Mouse (Mus musculus) embryonic facial prominence, embryonic 15.5 days (tissue): ENCODE measurements around the gene Tgif2. TPM values are rescaled to one million over a fixed set of nuclear protein-coding genes. Genes with fewer than 3 reads are reported as not detected.
"Not testable (repeated sequence)": the region's sequence is repeated elsewhere in the genome, so short reads cannot be mapped to it uniquely, and the experiment has no call there.

ENCODE experiments used
- ATAC-seq: fragments of 200-750 bp; cut with Nextera tagmentation; 2 replicates; pipeline ENCODE4 v1.8.0; 2017; ENCODE audit warnings: low read depth, moderate TSS enrichment; ENCODE audit not compliant: insufficient number of reproducible peaks, low FRiP score, low TSS enrichment
- H3K27ac ChIP-seq: fragments of 300-500 bp; sonication (generic); replicated peaks from 2 replicates; pipeline ENCODE4 v1.5.1; 2015; ENCODE audit warnings: mild to moderate bottlenecking, inconsistent platforms
- H3K27me3 ChIP-seq: fragments of 300-500 bp; sonication (generic); 2 replicates; pipeline ENCODE4 v1.6.1; 2015; ENCODE audit warnings: inconsistent platforms
- H3K36me3 ChIP-seq: fragments of 300-500 bp; sonication (generic); 2 replicates; pipeline ENCODE4 v1.6.1; 2015; ENCODE audit warnings: mild to moderate bottlenecking, inconsistent platforms
- H3K4me1 ChIP-seq: fragments of 300-500 bp; sonication (generic); 2 replicates; pipeline ENCODE4 v1.6.1; 2015; ENCODE audit warnings: inconsistent platforms
- H3K4me2 ChIP-seq: fragments of 300-500 bp; sonication (generic); replicated peaks from 2 replicates; pipeline ENCODE4 v1.6.1; 2015; ENCODE audit warnings: mild to moderate bottlenecking, inconsistent platforms
- H3K4me3 ChIP-seq: fragments of 300-500 bp; sonication (generic); replicated peaks from 2 replicates; pipeline ENCODE4 v1.5.1; 2015; ENCODE audit warnings: mild to moderate bottlenecking, inconsistent platforms
- H3K9ac ChIP-seq: fragments of 300-500 bp; sonication (generic); 2 replicates; pipeline ENCODE4 v1.6.1; 2015; ENCODE audit warnings: inconsistent platforms
- H3K9me3 ChIP-seq: fragments of 300-500 bp; sonication (generic); replicated peaks from 2 replicates; pipeline ENCODE4 v1.6.1; 2016; ENCODE audit warnings: inconsistent platforms
- WGBS: fragments of 180-500 bp; shearing (Covaris S2); methylation state at CpG from one replicate; pipeline ENCODE4 v1.1.7; 2015; 5-methylcytosine and 5-hydroxymethylcytosine counted together
- polyA plus RNA-seq: library from polyadenylated mRNA; unstranded; fragments of >200 nt; fragmentation: Nextera tagmentation; extraction: Ambion mirVana; gene quantifications from 2 replicates; pipeline ENCODE4 v1.2.1, GENCODE M21; 2015

Gene Tgif2
- polyA plus RNA-seq, 1 experiment from 2014 or later: 51.1 TPM

- no peak overlapping the region for H3K4me3 ChIP-seq
- 60% methylated on average over 9 of the region's 9 CpGs for WGBS
- H3K27ac ChIP-seq: no peak overlapping the region
- H3K27me3 ChIP-seq: no peaks in the 10 kb centered on the region
- no peak overlapping the region for H3K4me2 ChIP-seq
- H3K9ac ChIP-seq: no peak overlapping the region
- H3K36me3 ChIP-seq: peaks cover 24% of the 10 kb centered on the region
- no peak for ATAC-seq
- H3K9me3 ChIP-seq: no peaks in the 10 kb centered on the region
- H3K4me1 ChIP-seq: no peaks in the 10 kb centered on the region
Observed at GRCm38 (mm10) chr2:156877726-156878125, 37.9 kb downstream of the Tgif2 start.

GRCm38 (mm10) chr2:156879541-156879940 lies 39.7 kb downstream of the Tgif2 start:
- 88% methylated on average over 3 of the region's 3 CpGs for WGBS
- Histone ChIP-seq H3K4me1 (no peaks in the 10 kb centered on the region), H3K9ac (no peak overlapping the region), H3K4me2 (no peak overlapping the region), H3K4me3 (no peak overlapping the region), H3K27ac (no peak overlapping the region), H3K36me3 (peaks cover 6% of the 10 kb centered on the region), H3K27me3 (no peaks in the 10 kb centered on the region), H3K9me3 (no peaks in the 10 kb centered on the region)
- ATAC-seq: no peak

- H3K9me3 ChIP-seq: no peaks in the 10 kb centered on the region
- no peaks in the 10 kb centered on the region for H3K36me3 ChIP-seq
- H3K27me3 ChIP-seq: no peaks in the 10 kb centered on the region
- H3K4me1 ChIP-seq: no peaks in the 10 kb centered on the region
- no peak for ATAC-seq
- no peak overlapping the region for H3K4me3 ChIP-seq
- H3K27ac ChIP-seq: no peak overlapping the region
- no peak overlapping the region for H3K4me2 ChIP-seq
- no peak overlapping the region for H3K9ac ChIP-seq
- WGBS: 25% methylated on average over 10 of the region's 10 CpGs
Observed at GRCm38 (mm10) chr2:156882431-156883001, 42.7 kb downstream of the Tgif2 start.

- Histone ChIP-seq H3K4me2 (no peak overlapping the region), H3K9me3 (no peaks in the 10 kb centered on the region), H3K27me3 (no peaks in the 10 kb centered on the region), H3K27ac (no peak overlapping the region), H3K36me3 (no peaks in the 10 kb centered on the region), H3K4me3 (no peak overlapping the region), H3K9ac (no peak overlapping the region), H3K4me1 (no peaks in the 10 kb centered on the region)
- WGBS: 89% methylated on average over 10 of the region's 10 CpGs
- ATAC-seq: no peak
Observed at GRCm38 (mm10) chr2:156884396-156885211, 44.8 kb downstream of the Tgif2 start.

- not testable (repeated sequence) for H3K27ac ChIP-seq, H3K36me3 ChIP-seq, H3K4me2 ChIP-seq, H3K9me3 ChIP-seq, H3K4me3 ChIP-seq, H3K4me1 ChIP-seq, H3K27me3 ChIP-seq, ATAC-seq, H3K9ac ChIP-seq
- WGBS: 43% methylated on average over 2 of the region's 2 CpGs
Observed at GRCm38 (mm10) chr2:156885666-156886065, 45.9 kb downstream of the Tgif2 start.

GRCm38 (mm10) chr2:156886084-156886631 lies 46.4 kb downstream of the Tgif2 start:
- Histone ChIP-seq H3K9ac (no peak overlapping the region), H3K9me3 (no peaks in the 10 kb centered on the region), H3K27me3 (no peaks in the 10 kb centered on the region), H3K27ac (no peak overlapping the region), H3K4me3 (no peak overlapping the region), H3K4me2 (no peak overlapping the region), H3K4me1 (no peaks in the 10 kb centered on the region), H3K36me3 (no peaks in the 10 kb centered on the region)
- ATAC-seq: no peak
- WGBS: 70% methylated on average over 10 of the region's 10 CpGs

GRCm38 (mm10) chr2:156887017-156887416 lies 47.2 kb downstream of the Tgif2 start, which contains the start of gene Sla2:
Sla2 (minus strand) TSS chr2:156887192.
- no peak for ATAC-seq
- Histone ChIP-seq H3K4me2 (no peak within 1 kb of the TSS), H3K36me3 (no peaks in the 10 kb centered on the region), H3K27ac (no peak within 1 kb of the TSS), H3K4me3 (no peak within 1 kb of the TSS), H3K9me3 (no peaks in the 10 kb centered on the region), H3K4me1 (no peaks in the 10 kb centered on the region), H3K27me3 (no peaks in the 10 kb centered on the region), H3K9ac (no peak within 1 kb of the TSS)
- WGBS: 66% methylated on average over 6 of the region's 6 CpGs

GRCm38 (mm10) chr2:156888490-156888889 lies 48.7 kb downstream of the Tgif2 start:
- ATAC-seq: no peak
- no peaks in the 10 kb centered on the region for H3K4me1 ChIP-seq
- WGBS: 42% methylated on average over 3 of the region's 3 CpGs

GRCm38 (mm10) chr2:156892240-156892639 lies 52.4 kb downstream of the Tgif2 start:
- WGBS: 51% methylated on average over 3 of the region's 3 CpGs

More at GRCm38 (mm10) chr2:156888490-156888889, 48.7 kb downstream of the Tgif2 start:
- no peak overlapping the region for H3K4me3 ChIP-seq
- no peak overlapping the region for H3K9ac ChIP-seq
- no peaks in the 10 kb centered on the region for H3K9me3 ChIP-seq
- H3K27me3 ChIP-seq: no peaks in the 10 kb centered on the region
- no peak overlapping the region for H3K4me2 ChIP-seq
- H3K36me3 ChIP-seq: no peaks in the 10 kb centered on the region
- no peak overlapping the region for H3K27ac ChIP-seq

GRCm38 (mm10) chr2:156892821-156893220 lies 53.0 kb downstream of the Tgif2 start:
- Histone ChIP-seq H3K36me3 (no peaks in the 10 kb centered on the region), H3K27ac (no peak overlapping the region), H3K9me3 (no peaks in the 10 kb centered on the region), H3K27me3 (no peaks in the 10 kb centered on the region), H3K4me1 (no peaks in the 10 kb centered on the region), H3K9ac (no peak overlapping the region), H3K4me3 (no peak overlapping the region), H3K4me2 (no peak overlapping the region)
- WGBS: 77% methylated on average over 6 of the region's 6 CpGs
- no peak for ATAC-seq

More at GRCm38 (mm10) chr2:156892240-156892639, 52.4 kb downstream of the Tgif2 start:
- no peak overlapping the region for H3K9ac ChIP-seq
- no peaks in the 10 kb centered on the region for H3K9me3 ChIP-seq
- H3K4me3 ChIP-seq: no peak overlapping the region
- no peaks in the 10 kb centered on the region for H3K36me3 ChIP-seq
- no peaks in the 10 kb centered on the region for H3K4me1 ChIP-seq
- no peak overlapping the region for H3K4me2 ChIP-seq
- no peaks in the 10 kb centered on the region for H3K27me3 ChIP-seq
- no peak for ATAC-seq
- no peak overlapping the region for H3K27ac ChIP-seq

GRCm38 (mm10) chr2:156894496-156895265 lies 54.9 kb downstream of the Tgif2 start:
- ATAC-seq: no peak

More at GRCm38 (mm10) chr2:156894496-156895265, 54.9 kb downstream of the Tgif2 start:
- Histone ChIP-seq H3K4me1 (no peaks in the 10 kb centered on the region), H3K36me3 (no peaks in the 10 kb centered on the region), H3K4me2 (no peak overlapping the region), H3K4me3 (no peak overlapping the region), H3K27ac (no peak overlapping the region), H3K9ac (no peak overlapping the region), H3K27me3 (no peaks in the 10 kb centered on the region), H3K9me3 (no peaks in the 10 kb centered on the region)
- 73% methylated on average over 15 of the region's 15 CpGs for WGBS
